Mouse (Mus musculus) hindbrain, embryonic 14.5 days (tissue): ENCODE results near the gene Ddi1. TPM values are rescaled to one million over a fixed set of nuclear protein-coding genes. Genes with fewer than 3 reads are reported as not detected.
"Not testable (repeated sequence)": the region's sequence is repeated elsewhere in the genome, so short reads cannot be mapped to it uniquely, and the experiment has no call there.

ENCODE experiments used
- ATAC-seq: fragments of 200-750 bp; cut with Nextera tagmentation; 2 replicates; pipeline ENCODE4 v1.8.0; 2017; ENCODE audit warnings: moderate number of reproducible peaks, mild to moderate bottlenecking, moderate TSS enrichment, moderate library complexity; ENCODE audit not compliant: low FRiP score
- DNase-seq: peaks from one replicate; pipeline ENCODE4 v3.0.0-alpha.2; 2015; ENCODE audit warnings: low spot score
- H3K27ac ChIP-seq: fragments of 300-500 bp; sonication (generic); 2 replicates; pipeline ENCODE4 v1.5.1; 2014; ENCODE audit warnings: mild to moderate bottlenecking, moderate library complexity
- H3K27me3 ChIP-seq: fragments of 300-500 bp; sonication (generic); 2 replicates; pipeline ENCODE4 v1.6.1; 2014; ENCODE audit warnings: mild to moderate bottlenecking, low read length, mixed read lengths; ENCODE audit not compliant: control insufficient read depth, insufficient read depth
- H3K36me3 ChIP-seq: fragments of 300-500 bp; sonication (generic); replicated peaks from 2 replicates; pipeline ENCODE4 v1.6.1; 2014; ENCODE audit not compliant: control insufficient read depth, insufficient read depth
- H3K4me1 ChIP-seq: fragments of 300-500 bp; sonication (generic); replicated peaks from 2 replicates; pipeline ENCODE4 v1.6.1; 2014; ENCODE audit warnings: antibody characterized with exemption, low read length, mixed read lengths; ENCODE audit not compliant: control insufficient read depth, insufficient read depth
- H3K4me2 ChIP-seq: fragments of 300-500 bp; sonication (generic); replicated peaks from 2 replicates; pipeline ENCODE4 v1.6.1; 2014; ENCODE audit warnings: mild to moderate bottlenecking, moderate library complexity
- H3K4me3 ChIP-seq: fragments of 300-500 bp; sonication (generic); replicated peaks from 2 replicates; pipeline ENCODE4 v1.5.1; 2014; ENCODE audit warnings: mild to moderate bottlenecking, low read length
- H3K9ac ChIP-seq: fragments of 300-500 bp; sonication (generic); 2 replicates; pipeline ENCODE4 v1.6.1; 2014
- H3K9me3 ChIP-seq: fragments of 300-500 bp; sonication (generic); 2 replicates; pipeline ENCODE4 v1.6.1; 2016; ENCODE audit warnings: low read length; ENCODE audit not compliant: control insufficient read depth
- WGBS: fragments of 180-500 bp; shearing (Covaris S2); extraction: QIAGEN DNeasy Blood & Tissue Kit; methylation state at CpG from one replicate; pipeline ENCODE4 v1.1.7; 2014; 5-methylcytosine and 5-hydroxymethylcytosine counted together
- polyA plus RNA-seq: library from polyadenylated mRNA; unstranded; fragments of >200 nt; fragmentation: Nextera tagmentation; extraction: Ambion mirVana; gene quantifications from 2 replicates; pipeline ENCODE4 v1.2.1, GENCODE M21; 2014

Gene Ddi1
- polyA plus RNA-seq, 1 experiment from 2014 or later, result not detected

GRCm38 (mm10) chr9:6264820-6265219, 4.8 kb downstream of the Ddi1 start:
- no peaks in the 10 kb centered on the region for H3K9me3 ChIP-seq
- DNase-seq, result no peak
- H3K27ac ChIP-seq, result no peak overlapping the region
- H3K4me3 ChIP-seq, result no peak overlapping the region
- ATAC-seq, result no peak
- H3K27me3 ChIP-seq, result no peaks in the 10 kb centered on the region
- no peak overlapping the region for H3K4me2 ChIP-seq
- H3K9ac ChIP-seq, result no peak overlapping the region
- no peaks in the 10 kb centered on the region for H3K36me3 ChIP-seq
- no peaks in the 10 kb centered on the region for H3K4me1 ChIP-seq
- 89% methylated on average over 2 of the region's 2 CpGs for WGBS

- H3K4me1 ChIP-seq, result no peaks in the 10 kb centered on the region
Measured at GRCm38 (mm10) chr9:6257072-6257471, 12.6 kb downstream of the Ddi1 start.

GRCm38 (mm10) chr9:6251990-6252389, 17.7 kb downstream of the Ddi1 start:
- 75% methylated on average over 2 of the region's 2 CpGs for WGBS
- no peak overlapping the region for H3K4me3 ChIP-seq

More at GRCm38 (mm10) chr9:6257072-6257471, 12.6 kb downstream of the Ddi1 start:
- no peak overlapping the region for H3K4me2 ChIP-seq
- H3K36me3 ChIP-seq, result no peaks in the 10 kb centered on the region
- H3K27ac ChIP-seq, result no peak overlapping the region
- no peak for DNase-seq
- no peak for ATAC-seq
- H3K9ac ChIP-seq, result no peak overlapping the region
- no peaks in the 10 kb centered on the region for H3K9me3 ChIP-seq
- H3K4me3 ChIP-seq, result no peak overlapping the region
- H3K27me3 ChIP-seq, result no peaks in the 10 kb centered on the region

GRCm38 (mm10) chr9:6250320-6250719, 19.3 kb downstream of the Ddi1 start:
- ATAC-seq (peak; percentile 70; the same call in 1 of the 2 replicates), DNase-seq (no peak)
- H3K4me1 ChIP-seq, result no peaks in the 10 kb centered on the region
- no peaks in the 10 kb centered on the region for H3K9me3 ChIP-seq
- 51% methylated on average over 1 of the region's 1 CpGs for WGBS
- no peaks in the 10 kb centered on the region for H3K36me3 ChIP-seq
- no peak overlapping the region for H3K27ac ChIP-seq
- no peak overlapping the region for H3K9ac ChIP-seq
- no peak overlapping the region for H3K4me2 ChIP-seq
- no peaks in the 10 kb centered on the region for H3K27me3 ChIP-seq
- H3K4me3 ChIP-seq, result no peak overlapping the region

More at GRCm38 (mm10) chr9:6251990-6252389, 17.7 kb downstream of the Ddi1 start:
- no peak overlapping the region for H3K27ac ChIP-seq
- H3K4me2 ChIP-seq, result no peak overlapping the region
- ATAC-seq, result no peak
- no peak overlapping the region for H3K9ac ChIP-seq
- H3K27me3 ChIP-seq, result no peaks in the 10 kb centered on the region
- no peaks in the 10 kb centered on the region for H3K36me3 ChIP-seq
- no peak for DNase-seq
- no peaks in the 10 kb centered on the region for H3K9me3 ChIP-seq
- H3K4me1 ChIP-seq, result no peaks in the 10 kb centered on the region

- H3K27ac ChIP-seq, H3K36me3 ChIP-seq, H3K4me1 ChIP-seq, H3K9me3 ChIP-seq, H3K9ac ChIP-seq, DNase-seq, H3K27me3 ChIP-seq, ATAC-seq, H3K4me2 ChIP-seq, H3K4me3 ChIP-seq: not testable (repeated sequence)
- WGBS, result 100% methylated on average over 1 of the region's 1 CpGs
Measured at GRCm38 (mm10) chr9:6235982-6236381, 33.7 kb downstream of the Ddi1 start.

GRCm38 (mm10) chr9:6217505-6217904, 52.1 kb downstream of the Ddi1 start:
- Histone ChIP-seq H3K27ac (no peak overlapping the region), H3K27me3 (no peaks in the 10 kb centered on the region), H3K9me3 (no peaks in the 10 kb centered on the region), H3K36me3 (no peaks in the 10 kb centered on the region), H3K4me2 (no peak overlapping the region), H3K4me1 (no peaks in the 10 kb centered on the region), H3K4me3 (no peak overlapping the region), H3K9ac (no peak overlapping the region)
- ATAC-seq, result no peak
- no peak for DNase-seq
- WGBS, result 48% methylated on average over 1 of the region's 1 CpGs

GRCm38 (mm10) chr9:6212862-6213261, 56.8 kb downstream of the Ddi1 start:
- Histone ChIP-seq H3K4me2 (no peak overlapping the region), H3K9me3 (no peaks in the 10 kb centered on the region), H3K4me1 (no peaks in the 10 kb centered on the region), H3K9ac (no peak overlapping the region), H3K27ac (no peak overlapping the region), H3K36me3 (no peaks in the 10 kb centered on the region), H3K27me3 (no peaks in the 10 kb centered on the region), H3K4me3 (no peak overlapping the region)
- DNase-seq, result no peak
- ATAC-seq, result no peak
- WGBS, result 80% methylated on average over 5 of the region's 5 CpGs

Other genes starting within 250 kb of the Ddi1 start
- 4.7 and 4.8 TPM in 2 replicates for gene Pdgfd, start 101.3 kb downstream of the Ddi1 start, polyA plus RNA-seq